Mouse (Mus musculus) heart, adult 2 months (tissue): ENCODE measurements around the gene Ppp1r18. TPM values are rescaled to one million over a fixed set of nuclear protein-coding genes. Genes with fewer than 3 reads are reported as not detected.

ENCODE experiments used
- DNase-seq, 2 experiments: peaks; one replicate each; pipeline ENCODE4 v3.0.0; 2021
- H3K27ac ChIP-seq: fragments of 200-600 bp; 2 replicates; pipeline ENCODE4 v1.8.1; 2022
- H3K27me3 ChIP-seq: fragments of 200-500 bp; 2 replicates; pipeline ENCODE4 v1.6.1; 2012; ENCODE audit warnings: mild to moderate bottlenecking, low read length, inconsistent platforms, mixed read lengths; ENCODE audit not compliant: control insufficient read depth, insufficient read depth
- H3K36me3 ChIP-seq: fragments of 200-500 bp; 2 replicates; pipeline ENCODE4 v1.6.1; 2012; ENCODE audit warnings: low read length, inconsistent platforms; ENCODE audit not compliant: control insufficient read depth, insufficient read depth
- H3K4me1 ChIP-seq: fragments of 200-500 bp; 2 replicates; pipeline ENCODE4 v1.6.1; 2011; ENCODE audit warnings: low read length; ENCODE audit not compliant: control insufficient read depth, insufficient read depth
- H3K4me3 ChIP-seq: fragments of 200-600 bp; 2 replicates; pipeline ENCODE4 v1.8.1; 2022
- H3K79me2 ChIP-seq: fragments of 200-500 bp; replicated peaks from 2 replicates; pipeline ENCODE4 v1.6.1; 2012; ENCODE audit warnings: mild to moderate bottlenecking, inconsistent platforms, low read length, moderate library complexity, mixed read lengths; ENCODE audit not compliant: control insufficient read depth, insufficient read depth
- H3K9ac ChIP-seq: fragments of 200-500 bp; 2 replicates; pipeline ENCODE4 v1.6.1; 2012; ENCODE audit warnings: low read depth, mild to moderate bottlenecking, control low read depth, inconsistent platforms, low read length, mixed read lengths
- CTCF ChIP-seq: fragments of 200-600 bp; IDR thresholded peaks from 2 replicates; pipeline ENCODE4 v1.8.1; 2022; ENCODE audit warnings: antibody characterized with exemption, mild to moderate bottlenecking, moderate library complexity
- EP300 ChIP-seq: fragments of 200-500 bp; IDR thresholded peaks from 2 replicates; pipeline ENCODE4 v1.6.1; 2011; ENCODE audit warnings: low read depth, low read length, control low read depth; ENCODE audit not compliant: insufficient read depth
- POLR2A ChIP-seq: fragments of 200-500 bp; IDR thresholded peaks from 2 replicates; pipeline ENCODE4 v1.6.1; 2011; ENCODE audit warnings: mild to moderate bottlenecking, low read depth, low read length, control low read depth; ENCODE audit not compliant: insufficient read depth
- WGBS: fragments of 180-500 bp; shearing (Covaris S2); methylation state at CpG from one replicate; pipeline ENCODE4 v1.1.7; 2018; 5-methylcytosine and 5-hydroxymethylcytosine counted together
- intact Hi-C: fragments of 180-260 bp; cut with DNase I; formaldehyde crosslinking; loops from one replicate; pipeline ENCODE4 v1.15.1; 2025
- polyA plus RNA-seq: library from polyadenylated mRNA; depleted of rRNA; stranded (reverse); fragments of >200 nt; gene quantifications from 2 replicates; pipeline ENCODE4 v1.2.3, GENCODE M21; 2012
- total RNA-seq, 2 experiments: library from RNA; stranded (reverse); gene quantifications; 2 replicates each; pipeline ENCODE4 v1.2.3; 2021

Gene Ppp1r18
- total and polyA plus RNA-seq, 3 experiments, result 12.8 to 21.3 (median 18.6) TPM

- Histone ChIP-seq H3K79me2 (no peaks in the 10 kb centered on the region), H3K4me1 (peaks cover 9% of the 10 kb centered on the region), H3K9ac (no peak overlapping the region), H3K27ac (no peak overlapping the region), H3K36me3 (peaks cover 5% of the 10 kb centered on the region; the same call in 1 of the 2 replicates), H3K27me3 (no peaks in the 10 kb centered on the region), H3K4me3 (no peak overlapping the region)
- TF ChIP-seq CTCF, result no peak
- TF ChIP-seq POLR2A, result 0 out of 2 replicates have a peak, but pooled peaks have one; percentile 18
- 0 out of 2 replicates have a peak, but pooled peaks have one; percentile 13 for TF ChIP-seq EP300
- DNase-seq, result peak in 1 of 2 experiments; percentile 46
- WGBS, result 53% methylated on average over 26 of the region's 26 CpGs
- intact Hi-C loops, result loop anchor here (10.0 kb wide), 1 partner anchor 140 kb away; the partner anchor contains the start of gene Gnl1
Observed at GRCm38 (mm10) chr17:35834696-35835422, 30.5 kb upstream of the Ppp1r18 start.

GRCm38 (mm10) chr17:35835424-35836140 lies 29.8 kb upstream of the Ppp1r18 start:
- Histone ChIP-seq H3K9ac (no peak overlapping the region), H3K79me2 (no peaks in the 10 kb centered on the region), H3K27ac (no peak overlapping the region), H3K27me3 (no peaks in the 10 kb centered on the region), H3K36me3 (peaks cover 5% of the 10 kb centered on the region; the same call in 1 of the 2 replicates), H3K4me3 (no peak overlapping the region), H3K4me1 (peaks cover 9% of the 10 kb centered on the region)
- DNase-seq, result peak; percentile 30 to 45
- WGBS, result 57% methylated on average over 26 of the region's 26 CpGs
- no peak for TF ChIP-seq CTCF
- TF ChIP-seq POLR2A, result no peak
- no peak for TF ChIP-seq EP300
- intact Hi-C loops, result loop anchor here (1.0 to 10.0 kb wide), 3 partner anchors 12 to 139 kb away; partner anchors contain the start of genes Flot1 and Gnl1

- intact Hi-C loops, result loop anchor here (1.0 to 10.0 kb wide), 3 partner anchors 13 to 138 kb away; partner anchors contain the start of genes Flot1 and Gnl1
Observed at GRCm38 (mm10) chr17:35836178-35836965, 29.0 kb upstream of the Ppp1r18 start.

GRCm38 (mm10) chr17:35836991-35837422 lies 28.4 kb upstream of the Ppp1r18 start:
- Histone ChIP-seq H3K79me2 (no peaks in the 10 kb centered on the region), H3K4me3 (peak overlapping the region; percentile 72), H3K9ac (peak overlapping the region; percentile 89), H3K27ac (peak overlapping the region; percentile 91), H3K4me1 (peaks cover 10% of the 10 kb centered on the region), H3K36me3 (peaks cover 5% of the 10 kb centered on the region; the same call in 1 of the 2 replicates), H3K27me3 (no peaks in the 10 kb centered on the region)
- intact Hi-C loops, result loop anchor here (1.0 to 10.0 kb wide), 3 partner anchors 14 to 138 kb away; partner anchors contain the start of genes Flot1 and Gnl1
- 1% methylated on average over 25 of the region's 25 CpGs for WGBS
- TF ChIP-seq EP300 (no peak), POLR2A (peak; percentile 16; the same call in 1 of the 2 replicates)
- peak; percentile 92 for DNase-seq

More at GRCm38 (mm10) chr17:35836178-35836965, 29.0 kb upstream of the Ppp1r18 start:
- H3K27me3 ChIP-seq, result no peaks in the 10 kb centered on the region
- TF ChIP-seq CTCF (peak; percentile 95; the same call in 1 of the 2 replicates), POLR2A (peak; percentile 36; the same call in 1 of the 2 replicates), EP300 (no peak)
- H3K79me2 ChIP-seq, result no peaks in the 10 kb centered on the region
- peak overlapping the region; percentile 89 for H3K9ac ChIP-seq
- peak overlapping the region; percentile 72 for H3K4me3 ChIP-seq
- peaks cover 9% of the 10 kb centered on the region for H3K4me1 ChIP-seq
- WGBS, result 5% methylated on average over 24 of the region's 24 CpGs
- peaks cover 5% of the 10 kb centered on the region; the same call in 1 of the 2 replicates for H3K36me3 ChIP-seq
- peak; percentile 83 to 84 for DNase-seq
- H3K27ac ChIP-seq, result peak overlapping the region; percentile 91

- Histone ChIP-seq H3K27me3 (no peaks in the 10 kb centered on the region), H3K79me2 (no peaks in the 10 kb centered on the region), H3K4me3 (peak overlapping the region; percentile 72), H3K9ac (peak overlapping the region; percentile 89), H3K36me3 (peaks cover 5% of the 10 kb centered on the region; the same call in 1 of the 2 replicates), H3K4me1 (peaks cover 12% of the 10 kb centered on the region), H3K27ac (peak overlapping the region; percentile 91)
- WGBS, result under 1% methylated on average over 18 of the region's 18 CpGs
- peak; percentile 58 to 64 for DNase-seq
- intact Hi-C loops, result loop anchor here (10.0 kb wide), 1 partner anchor 137 kb away; the partner anchor contains the start of gene Gnl1
- TF ChIP-seq EP300 (no peak), POLR2A (no peak), CTCF (no peak)
Observed at GRCm38 (mm10) chr17:35837487-35837886, 27.9 kb upstream of the Ppp1r18 start.
